Mouse (Mus musculus) ES-Bruce4 (cell line): ENCODE measurements around the gene Gm28053. TPM values are rescaled to one million over a fixed set of nuclear protein-coding genes. Genes with fewer than 3 reads are reported as not detected.

Experiments used
- H3K27ac ChIP-seq: 2 replicates; pipeline ENCODE4 v1.5.1; 2012; ENCODE audit warnings: low read length, inconsistent platforms; ENCODE audit not compliant: insufficient read depth
- H3K27me3 ChIP-seq: 2 replicates; pipeline ENCODE4 v1.6.1; 2012; ENCODE audit warnings: mild to moderate bottlenecking, low read length, inconsistent platforms; ENCODE audit not compliant: control insufficient read depth, poor library complexity, insufficient read depth, severe bottlenecking
- H3K36me3 ChIP-seq: 2 replicates; pipeline ENCODE4 v1.6.1; 2012; ENCODE audit warnings: inconsistent platforms, mild to moderate bottlenecking, low read length, moderate library complexity; ENCODE audit not compliant: control insufficient read depth, poor library complexity, insufficient read depth, severe bottlenecking
- H3K4me1 ChIP-seq: one replicate; pipeline ENCODE4 v1.8.1; 2011; ENCODE audit warnings: low read length; ENCODE audit not compliant: control insufficient read depth, insufficient read depth
- H3K4me3 ChIP-seq: 2 replicates; pipeline ENCODE4 v1.5.1; 2011; ENCODE audit warnings: low read depth, mild to moderate bottlenecking, low read length
- H3K9ac ChIP-seq: 2 replicates; pipeline ENCODE4 v1.6.1; 2012; ENCODE audit warnings: low read depth, mild to moderate bottlenecking, inconsistent platforms; ENCODE audit not compliant: poor library complexity, severe bottlenecking
- H3K9me3 ChIP-seq: replicated peaks from 2 replicates; pipeline ENCODE4 v1.6.1; 2012; ENCODE audit warnings: mild to moderate bottlenecking, low read length, inconsistent platforms; ENCODE audit not compliant: control insufficient read depth, poor library complexity, insufficient read depth, severe bottlenecking
- CTCF ChIP-seq: IDR thresholded peaks from one replicate; pipeline ENCODE4 v1.8.1; 2011; ENCODE audit warnings: low read depth, low read length
- EP300 ChIP-seq: IDR thresholded peaks from 2 replicates; pipeline ENCODE4 v1.6.1; 2011; ENCODE audit warnings: low read depth, low read length; ENCODE audit not compliant: insufficient read depth
- POLR2A ChIP-seq: IDR thresholded peaks from one replicate; pipeline ENCODE4 v1.8.1; 2011; ENCODE audit warnings: low read length; ENCODE audit not compliant: insufficient read depth
- polyA plus RNA-seq: library from polyadenylated mRNA; stranded (reverse); fragments of >200 nt; gene quantifications from 2 replicates; pipeline ENCODE4 v1.2.4, GENCODE M21; 2011; ENCODE audit warnings: low read depth; ENCODE audit not compliant: missing spikeins, insufficient read depth, insufficient read length

The Gm28053 gene
- polyA plus RNA-seq, 1 experiment: not detected

GRCm38 (mm10) chr6:48720326-48720725 is 1.9 kb downstream of the Gm28053 start:
- Histone ChIP-seq H3K4me3 (no peak overlapping the region), H3K4me1 (no peaks in the 10 kb centered on the region), H3K27me3 (no peaks in the 10 kb centered on the region), H3K9ac (no peak overlapping the region), H3K27ac (no peak overlapping the region), H3K9me3 (no peaks in the 10 kb centered on the region), H3K36me3 (no peaks in the 10 kb centered on the region)
- TF ChIP-seq EP300: no peak
- TF ChIP-seq CTCF: no peak
- no peak for TF ChIP-seq POLR2A

- Histone ChIP-seq H3K36me3 (no peaks in the 10 kb centered on the region), H3K9ac (no peak overlapping the region), H3K27ac (no peak overlapping the region), H3K4me3 (no peak overlapping the region), H3K27me3 (no peaks in the 10 kb centered on the region; the same call in 1 of the 2 replicates), H3K4me1 (no peaks in the 10 kb centered on the region), H3K9me3 (no peaks in the 10 kb centered on the region)
- TF ChIP-seq POLR2A: no peak
- no peak for TF ChIP-seq CTCF
- no peak for TF ChIP-seq EP300
Observed at GRCm38 (mm10) chr6:48723468-48723867, 5.1 kb downstream of the Gm28053 start.

- Histone ChIP-seq H3K27ac (no peak overlapping the region), H3K27me3 (no peaks in the 10 kb centered on the region; the same call in 1 of the 2 replicates), H3K4me3 (no peak overlapping the region), H3K4me1 (no peaks in the 10 kb centered on the region), H3K9ac (no peak overlapping the region), H3K36me3 (no peaks in the 10 kb centered on the region), H3K9me3 (no peaks in the 10 kb centered on the region)
- TF ChIP-seq POLR2A (no peak), EP300 (no peak), CTCF (no peak)
Observed at GRCm38 (mm10) chr6:48725476-48725875, 7.1 kb downstream of the Gm28053 start.

GRCm38 (mm10) chr6:48727761-48728160 is 9.4 kb downstream of the Gm28053 start:
- Histone ChIP-seq H3K9me3 (no peaks in the 10 kb centered on the region), H3K27me3 (no peaks in the 10 kb centered on the region; the same call in 1 of the 2 replicates), H3K4me1 (no peaks in the 10 kb centered on the region), H3K36me3 (no peaks in the 10 kb centered on the region), H3K9ac (no peak overlapping the region), H3K27ac (no peak overlapping the region), H3K4me3 (no peak overlapping the region)
- TF ChIP-seq CTCF (no peak), POLR2A (no peak), EP300 (no peak)

GRCm38 (mm10) chr6:48732864-48733304 is 14.5 kb downstream of the Gm28053 start:
- Histone ChIP-seq H3K27me3 (no peaks in the 10 kb centered on the region; the same call in 1 of the 2 replicates), H3K9ac (no peak overlapping the region), H3K36me3 (no peaks in the 10 kb centered on the region), H3K4me1 (no peaks in the 10 kb centered on the region), H3K4me3 (no peak overlapping the region), H3K27ac (no peak overlapping the region), H3K9me3 (no peaks in the 10 kb centered on the region)
- TF ChIP-seq EP300: no peak
- TF ChIP-seq POLR2A: no peak
- no peak for TF ChIP-seq CTCF

GRCm38 (mm10) chr6:48733660-48734059 is 15.3 kb downstream of the Gm28053 start:
- Histone ChIP-seq H3K36me3 (no peaks in the 10 kb centered on the region), H3K4me3 (no peak overlapping the region), H3K27me3 (no peaks in the 10 kb centered on the region; the same call in 1 of the 2 replicates), H3K4me1 (no peaks in the 10 kb centered on the region), H3K27ac (no peak overlapping the region), H3K9me3 (no peaks in the 10 kb centered on the region), H3K9ac (no peak overlapping the region)
- TF ChIP-seq EP300 (no peak), POLR2A (no peak), CTCF (no peak)
